Mouse (Mus musculus) spleen, adult 2 months (tissue): ENCODE measurements around the gene Setdb1. TPM values are rescaled to one million over a fixed set of nuclear protein-coding genes. Genes with fewer than 3 reads are reported as not detected.

Experiments
- DNase-seq, 2 experiments: peaks; one replicate each; pipeline versions ENCODE4 v3.0.0 to v3.0.0-alpha.2; 2012 to 2021; ENCODE audit warnings: low spot score in 2 of 2, low read depth in 1 of 2
- H3K27ac ChIP-seq: fragments of 200-500 bp; 2 replicates; pipeline ENCODE4 v1.5.1; 2012; ENCODE audit warnings: low read length, inconsistent platforms; ENCODE audit not compliant: insufficient read depth
- H3K27me3 ChIP-seq: fragments of 200-500 bp; 2 replicates; pipeline ENCODE4 v1.6.1; 2012; ENCODE audit warnings: mild to moderate bottlenecking, moderate library complexity, low read length, inconsistent platforms; ENCODE audit not compliant: control insufficient read depth, insufficient read depth
- H3K36me3 ChIP-seq: fragments of 200-500 bp; 2 replicates; pipeline ENCODE4 v1.6.1; 2012; ENCODE audit warnings: mild to moderate bottlenecking, low read length, inconsistent platforms; ENCODE audit not compliant: control insufficient read depth, insufficient read depth
- H3K4me1 ChIP-seq: fragments of 200-500 bp; 2 replicates; pipeline ENCODE4 v1.6.1; 2011; ENCODE audit warnings: inconsistent platforms; ENCODE audit not compliant: control insufficient read depth, insufficient read depth, insufficient read length
- H3K4me3 ChIP-seq: fragments of 200-500 bp; 2 replicates; pipeline ENCODE4 v1.5.1; 2011; ENCODE audit warnings: mild to moderate bottlenecking, inconsistent platforms; ENCODE audit not compliant: insufficient read depth, insufficient read length; ENCODE audit errors: extremely low read depth
- CTCF ChIP-seq: fragments of 200-500 bp; IDR thresholded peaks from 2 replicates; pipeline ENCODE4 v1.5.1; 2011; ENCODE audit warnings: mild to moderate bottlenecking, inconsistent platforms; ENCODE audit not compliant: insufficient read depth, insufficient read length, insufficient replicate concordance; ENCODE audit errors: extremely low read depth
- POLR2A ChIP-seq: fragments of 200-500 bp; IDR thresholded peaks from 2 replicates; pipeline ENCODE4 v1.6.1; 2011; ENCODE audit warnings: low read depth, low read length, inconsistent platforms
- WGBS: fragments of 180-500 bp; shearing (Covaris S2); methylation state at CpG from one replicate; pipeline ENCODE4 v1.1.7; 2018; 5-methylcytosine and 5-hydroxymethylcytosine counted together
- polyA plus RNA-seq: library from polyadenylated mRNA; depleted of rRNA; stranded (reverse); fragments of >200 nt; gene quantifications from 2 replicates; pipeline ENCODE4 v1.2.3, GENCODE M21; 2012

Setdb1 gene
- polyA plus RNA-seq, 1 experiment: 10.4 TPM

DNA sequence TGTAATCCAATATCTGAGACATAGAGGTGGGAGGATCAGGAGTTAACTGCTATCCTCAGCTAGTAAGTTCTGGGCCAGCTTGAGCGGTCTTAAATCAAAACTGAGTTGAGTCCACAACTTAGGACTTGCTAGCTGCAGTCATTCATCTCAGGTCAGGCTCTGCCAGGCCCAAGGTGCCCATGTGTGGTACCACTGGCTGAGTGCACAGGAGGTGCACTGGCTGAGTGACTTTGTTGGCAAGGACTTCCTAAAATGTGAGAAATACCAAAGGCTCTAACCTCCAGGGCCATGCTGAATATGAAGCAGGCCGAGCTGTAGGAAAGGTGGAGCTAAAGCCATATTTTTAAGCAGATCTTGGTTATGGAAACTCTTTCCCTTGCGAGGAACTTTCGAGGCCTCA, 19.7 kb downstream of the Setdb1 start:
- no peak overlapping the region for H3K27ac ChIP-seq
- no peaks in the 10 kb centered on the region for H3K4me1 ChIP-seq
- TF ChIP-seq CTCF (no peak), POLR2A (no peak)
- H3K4me3 ChIP-seq: no peak overlapping the region
- peaks cover 39% of the 10 kb centered on the region for H3K36me3 ChIP-seq
- DNase-seq: no peak
- no peaks in the 10 kb centered on the region for H3K27me3 ChIP-seq
- WGBS: 95% methylated on average over 4 of the region's 4 CpGs

DNA sequence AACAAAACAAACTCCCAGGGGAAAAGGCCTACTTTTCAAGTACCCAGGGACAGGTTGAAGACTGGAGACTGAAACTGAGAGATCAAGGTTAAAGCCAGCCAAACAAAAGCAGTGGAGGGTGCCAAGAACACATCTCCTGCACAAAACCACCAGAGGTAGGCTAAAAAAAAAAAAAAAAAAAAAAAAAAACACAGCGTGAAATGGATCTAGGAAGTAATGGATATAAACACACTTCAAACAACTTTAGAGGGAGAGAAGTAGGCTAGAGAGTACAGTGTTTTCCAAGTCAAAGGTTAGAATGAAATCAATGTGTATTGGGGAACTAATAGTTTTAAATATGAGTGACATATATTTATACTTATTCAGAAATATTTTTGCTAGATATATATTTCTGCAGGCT, 25.5 kb downstream of the Setdb1 start:
- no peak for DNase-seq
- H3K36me3 ChIP-seq: peaks cover 24% of the 10 kb centered on the region

DNA sequence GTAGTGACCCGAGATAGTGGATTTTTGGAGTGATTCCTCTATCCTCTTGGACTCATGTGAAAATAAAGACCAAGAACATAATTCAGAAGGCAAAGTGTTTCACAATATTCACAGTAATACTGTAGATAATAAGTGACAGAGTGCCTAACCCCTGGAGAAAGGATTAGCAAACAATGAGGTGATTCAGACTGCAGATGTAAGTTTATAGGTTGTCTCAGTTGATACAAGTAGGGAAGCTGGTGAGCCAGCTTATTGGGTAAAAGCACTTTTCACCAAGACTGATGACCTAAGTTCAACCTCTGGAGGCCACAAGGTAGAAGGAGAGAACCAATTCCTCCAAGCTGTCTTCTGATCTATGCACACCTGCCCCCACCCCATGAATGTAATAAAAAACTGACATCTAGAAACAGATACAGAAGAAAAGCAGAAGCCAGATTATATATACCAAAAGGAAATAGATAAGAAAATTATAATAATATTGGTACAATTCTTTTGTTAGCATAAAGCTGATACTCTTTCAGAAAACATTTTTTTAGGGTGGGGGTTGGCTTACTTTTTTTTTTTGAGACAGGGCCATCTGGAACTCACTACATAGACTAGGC, 28.1 kb downstream of the Setdb1 start:
- Histone ChIP-seq H3K36me3 (peaks cover 29% of the 10 kb centered on the region), H3K27me3 (no peaks in the 10 kb centered on the region), H3K4me1 (no peaks in the 10 kb centered on the region), H3K4me3 (no peak overlapping the region), H3K27ac (no peak overlapping the region)
- no peak for DNase-seq
- WGBS: 88% methylated on average over 1 of the region's 1 CpGs
- no peak for TF ChIP-seq CTCF
- no peak for TF ChIP-seq POLR2A

More for the DNA sequence above, 25.5 kb downstream of the Setdb1 start:
- H3K27ac ChIP-seq: no peak overlapping the region
- 80% methylated on average over 1 of the region's 1 CpGs for WGBS
- H3K4me3 ChIP-seq: no peak overlapping the region
- no peaks in the 10 kb centered on the region for H3K4me1 ChIP-seq
- no peaks in the 10 kb centered on the region for H3K27me3 ChIP-seq
- no peak for TF ChIP-seq POLR2A
- TF ChIP-seq CTCF: no peak

DNA sequence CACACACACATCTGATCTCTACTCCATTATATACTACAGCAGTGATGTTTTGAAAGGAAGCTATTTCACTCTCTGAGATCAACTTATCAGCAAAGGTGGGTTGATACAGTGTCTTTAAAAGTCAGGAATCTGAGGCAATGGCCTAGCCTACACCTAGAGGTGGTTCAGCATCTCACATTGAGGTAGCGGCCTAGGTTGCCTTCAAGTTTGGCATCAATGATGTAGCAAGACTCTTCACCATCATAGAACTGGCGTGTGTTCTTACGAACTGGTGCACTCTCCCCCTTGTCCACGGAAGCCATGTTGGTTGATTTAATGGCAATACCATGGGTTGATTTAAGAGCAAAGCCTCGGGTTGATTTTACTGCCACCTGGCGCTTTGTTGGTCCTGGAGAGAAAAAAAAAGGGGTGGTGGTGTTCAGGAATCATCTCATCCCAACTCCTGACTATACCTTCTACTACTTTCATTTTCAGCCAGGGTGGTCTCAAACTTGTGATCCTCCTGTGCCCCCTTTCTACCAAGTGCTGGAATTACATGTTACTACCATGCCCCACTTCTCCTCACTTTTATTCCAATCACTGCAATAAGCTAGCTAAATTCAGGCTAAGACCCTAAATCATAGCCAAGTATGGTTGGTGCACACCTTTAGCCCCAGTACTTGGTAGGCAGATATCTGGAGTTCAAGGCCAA, 32.4 kb downstream of the Setdb1 start:
- H3K4me1 ChIP-seq: no peaks in the 10 kb centered on the region
- no peaks in the 10 kb centered on the region for H3K27me3 ChIP-seq
- TF ChIP-seq CTCF (no peak), POLR2A (no peak)
- no peak overlapping the region for H3K27ac ChIP-seq
- DNase-seq: no peak
- 90% methylated on average over 6 of the region's 6 CpGs for WGBS
- H3K4me3 ChIP-seq: no peak overlapping the region
- peaks cover 52% of the 10 kb centered on the region for H3K36me3 ChIP-seq

DNA sequence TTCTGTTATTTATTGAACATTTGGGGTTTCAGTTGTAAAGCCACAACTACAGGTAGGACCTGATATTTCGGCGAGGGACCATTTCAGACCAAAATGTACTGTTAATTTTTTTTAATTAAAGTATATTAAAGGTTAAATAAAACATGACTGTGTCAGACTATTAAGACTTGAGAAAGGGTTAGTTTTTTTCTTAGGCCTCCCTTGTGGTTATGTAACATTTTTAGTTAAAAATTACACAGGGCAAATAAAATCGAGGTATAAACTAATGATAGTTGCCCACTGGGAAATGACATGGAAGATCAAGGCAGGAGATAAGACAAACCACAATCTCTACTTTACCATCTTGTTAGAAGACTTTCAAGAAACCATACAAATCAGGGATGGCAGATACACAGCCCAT, 33.6 kb downstream of the Setdb1 start:
- H3K27me3 ChIP-seq: no peaks in the 10 kb centered on the region
- no peak for DNase-seq
- H3K4me3 ChIP-seq: no peak overlapping the region
- H3K4me1 ChIP-seq: no peaks in the 10 kb centered on the region; the same call in 1 of the 2 replicates
- H3K27ac ChIP-seq: no peak overlapping the region
- TF ChIP-seq POLR2A: no peak
- no peak for TF ChIP-seq CTCF
- peaks cover 50% of the 10 kb centered on the region for H3K36me3 ChIP-seq
- WGBS: 63% methylated on average over 3 of the region's 3 CpGs

DNA sequence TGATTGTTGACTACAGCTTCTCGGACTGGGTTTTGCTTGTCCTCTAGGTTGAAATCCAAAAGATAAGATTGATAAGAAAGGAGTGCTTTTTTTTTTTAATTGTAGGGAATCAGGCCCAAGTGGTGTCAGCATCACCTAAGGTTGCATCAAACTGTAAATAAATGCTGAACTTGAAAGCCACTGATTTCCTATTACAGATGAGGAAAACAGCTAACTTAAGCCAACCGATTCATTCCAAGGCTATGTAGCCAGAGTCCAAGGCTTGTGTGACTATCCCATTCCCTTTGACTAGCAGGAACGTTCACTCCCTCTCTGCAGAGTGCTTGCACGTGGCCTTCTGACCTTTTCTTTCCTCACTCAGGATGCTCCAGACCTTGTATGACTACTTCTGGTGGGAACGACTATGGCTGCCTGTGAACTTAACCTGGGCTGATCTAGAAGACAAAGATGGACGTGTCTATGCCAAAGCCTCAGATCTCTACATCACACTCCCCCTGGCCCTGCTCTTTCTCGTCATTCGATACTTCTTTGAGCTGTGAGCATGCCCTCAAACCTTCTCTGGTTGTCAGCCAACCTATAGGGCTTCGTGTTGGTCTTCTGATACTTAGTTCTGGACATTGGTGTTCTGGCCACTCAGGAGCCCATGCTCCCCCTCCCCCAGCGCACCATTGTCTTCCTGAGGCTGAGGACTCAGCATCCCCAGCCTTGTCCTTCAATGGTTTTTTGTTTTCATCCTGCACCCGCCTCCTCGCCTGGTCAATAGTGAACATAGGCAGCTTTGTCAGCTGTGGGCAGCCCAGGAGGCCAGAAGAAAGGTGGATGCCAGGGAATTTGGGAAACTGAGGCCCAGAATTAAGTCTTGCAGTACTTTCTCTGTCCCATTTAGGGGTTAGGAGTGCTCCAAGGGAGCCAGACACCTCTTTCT, 37.0 kb downstream of the Setdb1 start:
- TF ChIP-seq CTCF (no peak), POLR2A (no peak)
- 88% methylated on average over 12 of the region's 12 CpGs for whole genome bisulfite sequencing
- Histone ChIP-seq H3K36me3 (peaks cover 35% of the 10 kb centered on the region), H3K4me1 (peaks cover 12% of the 10 kb centered on the region; the same call in 1 of the 2 replicates), H3K27me3 (no peaks in the 10 kb centered on the region), H3K4me3 (no peak overlapping the region), H3K27ac (no peak overlapping the region)
- DNase-seq: no peak
